Comparison of ENCODE assay signal across 25 mouse cellular contexts in the genomic region with DNA sequence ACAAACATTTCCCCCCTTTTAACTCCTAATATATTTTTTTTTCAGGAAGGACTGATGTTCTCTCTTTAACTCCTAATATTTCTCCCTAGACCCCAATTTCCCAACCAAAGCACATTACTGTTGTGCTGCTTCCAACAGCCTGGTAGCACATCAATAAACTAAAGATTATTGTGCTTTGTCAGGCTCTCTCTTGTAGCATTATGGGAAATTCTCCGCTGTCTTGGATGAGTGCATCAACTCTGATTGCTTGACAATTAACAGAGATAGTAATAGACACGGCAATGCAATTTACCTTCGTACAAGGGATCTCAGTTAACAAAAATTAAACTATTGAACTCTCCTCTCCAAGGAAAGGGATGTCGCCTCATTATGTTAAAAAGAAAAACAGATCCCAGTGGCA.
"Had no signal": no experiment of that assay in that cellular context is flagged by ENCODE, and none has a peak within 500 bp of the region (broad histone marks: within the 10 kb centered on the region; RNA-seq: fewer than 3 reads in every experiment).

No protein-coding gene starts in this region.

- ATAC-seq: inflammation-experienced regulatory T-cells, adult 6 months; intestine, embryonic 15.5 days; intestine, postnatal 0 days had no signal

- H3K27me3 ChIP-seq: heart, embryonic 12.5 days; hindbrain, embryonic 12.5 days; hindbrain, embryonic 15.5 days; intestine, embryonic 15.5 days; limb, embryonic 12.5 days had no signal

- H3K4me1 ChIP-seq: hindbrain, embryonic 10.5 days; hindbrain, embryonic 12.5 days; intestine, embryonic 15.5 days; limb, embryonic 10.5 days; limb, embryonic 12.5 days had no signal

- H3K9me3 ChIP-seq: heart, embryonic 10.5 days; heart, embryonic 12.5 days; hindbrain, embryonic 10.5 days; hindbrain, embryonic 12.5 days; hindbrain, embryonic 15.5 days; intestine, embryonic 15.5 days; limb, embryonic 10.5 days; limb, embryonic 12.5 days had no signal

- DNase-seq: gastrocnemius, adult 2 months; gastrocnemius, postnatal 10 days; gastrocnemius, postnatal 25 days; heart, adult 18-20 months; heart, postnatal 10 days; heart, postnatal 4 days; kidney, adult 18-20 months; kidney, adult 9 months; kidney, postnatal 10 days; kidney, postnatal 25 days; kidney, postnatal 4 days; liver had no signal

- H3K4me3 ChIP-seq: gastrocnemius, adult 2 months; heart, embryonic 10.5 days; heart, embryonic 12.5 days; hindbrain, embryonic 10.5 days; hindbrain, embryonic 12.5 days; hindbrain, embryonic 15.5 days; intestine, embryonic 15.5 days; layer of hippocampus, adult 2 months; left cerebral cortex, adult 2 months; limb, embryonic 10.5 days; limb, embryonic 12.5 days had no signal

- H3K4me2 ChIP-seq: heart, embryonic 12.5 days; hindbrain, embryonic 12.5 days; hindbrain, embryonic 15.5 days; intestine, embryonic 15.5 days; limb, embryonic 12.5 days; liver, embryonic 11.5 days had no signal

- H3K9ac ChIP-seq: heart, embryonic 12.5 days; hindbrain, embryonic 12.5 days; hindbrain, embryonic 15.5 days; intestine, embryonic 15.5 days; limb, embryonic 12.5 days had no signal

- H3K36me3 ChIP-seq: heart, embryonic 10.5 days; heart, embryonic 12.5 days; hindbrain, embryonic 10.5 days; hindbrain, embryonic 12.5 days; hindbrain, embryonic 15.5 days; intestine, embryonic 15.5 days; limb, embryonic 10.5 days; limb, embryonic 12.5 days had no signal

- H3K27ac ChIP-seq: gastrocnemius, adult 2 months; heart, embryonic 10.5 days; hindbrain, embryonic 10.5 days; hindbrain, embryonic 12.5 days; hindbrain, embryonic 15.5 days; intestine, embryonic 15.5 days; layer of hippocampus, adult 2 months; left cerebral cortex, adult 2 months; limb, embryonic 10.5 days; limb, embryonic 12.5 days had no signal
